Mouse (Mus musculus) ovary, postnatal 36 days (tissue): ENCODE results near the gene Ccser2.
"Not testable (repeated sequence)": the region's sequence is repeated elsewhere in the genome, so short reads cannot be mapped to it uniquely, and the experiment has no call there.

ENCODE experiments used
- DNase-seq: peaks from one replicate; pipeline ENCODE4 v3.0.0; 2022; ENCODE audit warnings: low spot score, mixed read lengths

Ccser2 gene

GRCm38 (mm10) chr14:36968628-36969147 is at the start of gene Ccser2:
Gene Ccser2, minus strand, starts transcription at chr14:36968777.
- DNase-seq: peak; percentile 99

- no peak for DNase-seq
Measured at GRCm38 (mm10) chr14:37015894-37016293, 47.3 kb upstream of the Ccser2 start.

GRCm38 (mm10) chr14:37013644-37014043 is 45.1 kb upstream of the Ccser2 start:
- no peak for DNase-seq

GRCm38 (mm10) chr14:37009686-37010085 is 41.1 kb upstream of the Ccser2 start:
- DNase-seq: no peak

- no peak for DNase-seq
Measured at GRCm38 (mm10) chr14:37006489-37006888, 37.9 kb upstream of the Ccser2 start.

- no peak for DNase-seq
Measured at GRCm38 (mm10) chr14:37005865-37006264, 37.3 kb upstream of the Ccser2 start.

- no peak for DNase-seq
Measured at GRCm38 (mm10) chr14:37003431-37004095, 35.0 kb upstream of the Ccser2 start.

GRCm38 (mm10) chr14:37002852-37003251 is 34.3 kb upstream of the Ccser2 start:
- no peak for DNase-seq

GRCm38 (mm10) chr14:37000780-37001179 is 32.2 kb upstream of the Ccser2 start:
- not testable (repeated sequence) for DNase-seq

GRCm38 (mm10) chr14:36989784-36990183 is 21.2 kb upstream of the Ccser2 start:
- no peak for DNase-seq

GRCm38 (mm10) chr14:36985693-36986092 is 17.1 kb upstream of the Ccser2 start:
- no peak for DNase-seq

- no peak for DNase-seq
Measured at GRCm38 (mm10) chr14:36975019-36975418, 6.4 kb upstream of the Ccser2 start.

- DNase-seq: no peak
Measured at GRCm38 (mm10) chr14:36971211-36971610, 2.6 kb upstream of the Ccser2 start.

- DNase-seq: no peak
Measured at GRCm38 (mm10) chr14:36969861-36970420, 1.4 kb upstream of the Ccser2 start.

GRCm38 (mm10) chr14:36968076-36968627 is 425 bp downstream of the Ccser2 start:
- DNase-seq: no peak

- no peak for DNase-seq
Measured at GRCm38 (mm10) chr14:36965421-36965820, 3.2 kb downstream of the Ccser2 start.

GRCm38 (mm10) chr14:36962477-36962876 is 6.1 kb downstream of the Ccser2 start:
- DNase-seq: no peak

- DNase-seq: no peak
Measured at GRCm38 (mm10) chr14:36957719-36958118, 10.9 kb downstream of the Ccser2 start.

GRCm38 (mm10) chr14:36957261-36957660 is 11.3 kb downstream of the Ccser2 start:
- no peak for DNase-seq

GRCm38 (mm10) chr14:36956717-36957116 is 11.9 kb downstream of the Ccser2 start:
- DNase-seq: no peak

- DNase-seq: no peak
Measured at GRCm38 (mm10) chr14:36952687-36953426, 15.7 kb downstream of the Ccser2 start.

- DNase-seq: no peak
Measured at GRCm38 (mm10) chr14:36952142-36952541, 16.4 kb downstream of the Ccser2 start.

- DNase-seq: no peak
Measured at GRCm38 (mm10) chr14:36942716-36943115, 25.9 kb downstream of the Ccser2 start.
